Mouse (Mus musculus): ENCODE measurements around the gene Vgll4. TPM values are rescaled to one million over a fixed set of nuclear protein-coding genes. Genes with fewer than 3 reads are reported as not detected.
A peak's percentile ranks its signal among the peaks of the same experiment; 100 is the strongest.
"Not testable (repeated sequence)": the region's sequence is repeated elsewhere in the genome, so short reads cannot be mapped to it uniquely, and the experiment has no call there.

Gene Vgll4
- total RNA-seq, 2 experiments from 2014 or later: 57.6 to 59.9 TPM

GRCm38 (mm10) chr6:114941201-114941849, 28.5 kb downstream of the Vgll4 start:
- DNase-seq (ENCODE audit: low spot score in 2 of 2): no peak

DNA sequence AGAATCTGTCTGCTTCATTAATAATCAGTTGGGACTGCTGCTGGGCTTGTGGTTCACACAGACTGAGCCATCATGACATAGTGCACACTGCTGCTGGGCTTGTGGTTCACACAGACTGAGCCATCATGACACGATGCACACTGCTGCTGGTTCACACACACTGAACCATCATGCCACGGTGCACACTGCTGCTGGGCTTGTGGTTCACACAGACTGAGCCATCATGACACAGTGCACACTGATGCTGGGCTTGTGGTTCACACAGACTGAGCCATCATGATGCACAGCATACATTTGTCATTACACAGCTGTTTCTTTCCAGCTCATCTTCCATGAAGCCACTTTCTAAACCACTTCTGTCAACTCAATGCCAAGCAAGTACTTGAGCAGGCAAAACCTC, 30.1 kb downstream of the Vgll4 start:
- DNase-seq (ENCODE audit: low spot score in 2 of 2): no peak

- no peak for DNase-seq (ENCODE audit: low spot score in 2 of 2)
Observed at GRCm38 (mm10) chr6:114936941-114937313, 32.9 kb downstream of the Vgll4 start.

DNA sequence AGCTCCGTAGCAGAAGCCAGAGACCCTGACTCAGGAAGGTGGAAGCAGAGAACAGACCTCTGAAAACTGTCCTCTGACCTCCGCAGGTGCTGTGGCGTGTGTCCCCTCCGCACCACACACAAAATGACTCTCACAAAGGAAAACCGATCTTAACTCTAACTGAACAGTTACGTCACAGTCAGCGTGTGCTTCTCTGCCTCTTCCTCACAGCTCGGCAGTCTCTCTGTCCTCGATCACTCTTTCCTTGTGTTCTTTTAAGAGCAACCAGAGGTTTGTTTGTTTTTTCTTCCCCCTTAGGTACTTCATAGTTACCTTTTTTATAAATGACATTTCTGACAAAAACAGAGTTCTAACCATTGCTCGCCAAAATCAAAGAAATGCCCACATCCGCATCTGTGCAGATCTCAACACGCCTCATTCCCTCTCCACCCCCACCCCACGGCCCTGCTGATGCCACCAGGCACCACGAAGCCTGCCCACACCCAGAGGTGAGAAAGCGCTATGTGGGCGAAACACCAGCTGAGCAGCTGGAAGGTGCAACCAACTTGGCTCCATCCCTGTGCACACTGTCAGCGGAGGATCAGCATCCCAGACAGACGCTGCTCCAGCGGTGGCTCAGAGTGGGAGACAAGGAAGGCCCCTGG, 33.4 kb downstream of the Vgll4 start:
- no peak for DNase-seq (ENCODE audit: low spot score in 2 of 2)

- no peak for DNase-seq (ENCODE audit: low spot score in 2 of 2)
Observed at GRCm38 (mm10) chr6:114935362-114935761, 34.4 kb downstream of the Vgll4 start.

GRCm38 (mm10) chr6:114934045-114934444, 35.7 kb downstream of the Vgll4 start:
- no peak for DNase-seq (ENCODE audit: low spot score in 2 of 2)

DNA sequence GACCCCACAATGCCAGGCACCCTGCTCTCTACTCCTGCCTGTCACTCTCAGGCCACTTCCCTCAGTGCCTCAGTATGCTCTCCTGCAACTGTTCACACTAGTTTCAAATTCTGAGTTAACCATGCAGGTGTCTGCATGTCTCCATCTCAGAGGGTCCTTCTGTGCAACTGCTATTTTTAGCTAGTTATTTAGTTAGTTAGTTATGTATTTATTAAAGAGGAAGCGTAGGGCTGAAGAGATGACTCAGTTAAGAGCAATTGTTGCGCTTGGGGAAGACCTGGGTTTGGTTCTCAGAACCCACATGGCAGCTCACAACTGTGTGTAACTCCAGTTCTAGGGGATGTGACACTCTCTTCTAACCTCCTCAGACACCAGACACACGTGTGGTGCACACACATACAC, 36.8 kb downstream of the Vgll4 start:
- DNase-seq (ENCODE audit: low spot score in 2 of 2): no peak

DNA sequence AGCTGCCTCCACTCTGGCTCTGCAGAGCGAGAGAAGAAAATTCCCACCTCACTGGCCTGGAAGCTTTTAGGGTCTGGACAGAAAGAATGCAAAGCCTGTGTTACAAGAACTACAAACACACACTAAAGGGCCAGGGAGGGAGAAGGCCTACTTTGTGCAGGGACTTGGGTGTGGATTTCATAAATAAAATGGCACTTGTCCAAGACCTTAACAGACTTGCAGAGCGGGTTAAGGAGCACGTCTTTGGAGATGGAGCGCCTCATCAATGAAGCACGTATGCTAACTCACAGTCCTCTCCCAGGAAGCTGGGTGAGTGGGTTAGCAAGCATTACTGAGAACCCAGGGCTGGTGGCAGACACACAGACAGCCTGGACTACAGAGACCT, 37.7 kb downstream of the Vgll4 start:
- no peak for DNase-seq (ENCODE audit: low spot score in 2 of 2)

GRCm38 (mm10) chr6:114931212-114932115, 38.3 kb downstream of the Vgll4 start:
- DNase-seq (ENCODE audit: low spot score in 2 of 2): no peak

- DNase-seq (ENCODE audit: low spot score in 2 of 2): no peak
Observed at GRCm38 (mm10) chr6:114930646-114931045, 39.1 kb downstream of the Vgll4 start.

- no peak for DNase-seq (ENCODE audit: low spot score in 2 of 2)
Observed at GRCm38 (mm10) chr6:114930038-114930591, 39.7 kb downstream of the Vgll4 start.

- no peak for DNase-seq (ENCODE audit: low spot score in 2 of 2)
Observed at GRCm38 (mm10) chr6:114929346-114929745, 40.4 kb downstream of the Vgll4 start.

DNA sequence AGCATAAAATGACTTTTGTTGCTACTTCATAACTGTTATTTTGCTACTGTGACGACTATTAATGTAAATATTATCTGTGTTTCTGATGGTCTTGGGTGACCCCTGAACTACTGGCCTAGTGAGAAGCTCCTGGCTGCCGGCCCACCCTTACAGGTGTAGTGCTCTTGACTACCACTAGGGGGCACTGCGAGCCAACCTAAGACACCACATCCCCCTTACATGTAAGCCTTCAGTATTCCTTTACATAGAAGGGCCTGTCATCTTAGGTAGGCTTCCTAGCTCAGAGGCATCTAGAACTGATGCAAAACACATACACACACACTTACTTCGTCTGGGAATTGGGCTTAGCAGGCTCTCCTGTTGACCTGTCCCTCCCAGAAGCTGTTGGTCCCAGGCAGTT, 41.3 kb downstream of the Vgll4 start:
- DNase-seq (ENCODE audit: low spot score in 2 of 2): peak in 1 of 2 experiments; percentile 39

DNA sequence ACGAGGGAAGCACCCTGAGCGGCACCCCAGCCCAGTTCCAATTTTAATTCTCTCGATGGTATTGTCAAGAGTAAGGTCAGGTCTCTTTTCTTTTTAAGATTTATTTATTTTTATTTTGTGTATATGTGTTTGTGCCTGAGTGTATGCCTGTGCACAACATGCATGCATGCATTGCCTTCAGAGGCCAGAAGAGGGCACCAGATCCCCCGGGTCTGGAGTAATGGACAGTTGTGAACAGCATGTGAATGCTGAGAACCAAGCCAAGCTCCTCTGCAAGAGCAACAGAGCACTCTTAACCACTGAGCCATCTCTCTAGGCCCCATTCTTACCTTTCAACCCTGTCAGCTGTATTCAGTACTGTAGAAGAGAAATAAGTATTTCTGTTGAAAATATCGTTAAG, 42.4 kb downstream of the Vgll4 start:
- no peak for DNase-seq (ENCODE audit: low spot score in 2 of 2)

GRCm38 (mm10) chr6:114926369-114927157, 43.2 kb downstream of the Vgll4 start:
- no peak for DNase-seq (ENCODE audit: low spot score in 2 of 2)

DNA sequence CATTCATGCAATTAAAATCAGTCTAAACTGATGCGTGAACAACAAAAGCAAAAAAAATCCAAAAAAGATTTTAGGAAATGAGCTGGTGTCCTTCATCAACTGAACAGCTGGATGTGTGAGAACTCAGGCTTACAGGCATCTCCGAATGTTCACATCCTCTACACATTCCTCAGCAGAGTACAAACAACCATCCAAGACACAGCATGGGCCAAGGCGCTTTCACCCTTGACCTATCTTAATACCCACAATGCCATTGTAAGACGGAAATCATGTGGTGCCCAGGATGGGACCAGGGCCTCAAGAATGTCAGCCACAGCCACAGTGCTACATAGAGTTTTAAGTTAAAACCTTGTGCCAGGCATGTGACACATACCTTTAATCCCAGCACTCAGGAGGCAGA, 44.6 kb downstream of the Vgll4 start:
- no peak for DNase-seq (ENCODE audit: low spot score in 2 of 2)

DNA sequence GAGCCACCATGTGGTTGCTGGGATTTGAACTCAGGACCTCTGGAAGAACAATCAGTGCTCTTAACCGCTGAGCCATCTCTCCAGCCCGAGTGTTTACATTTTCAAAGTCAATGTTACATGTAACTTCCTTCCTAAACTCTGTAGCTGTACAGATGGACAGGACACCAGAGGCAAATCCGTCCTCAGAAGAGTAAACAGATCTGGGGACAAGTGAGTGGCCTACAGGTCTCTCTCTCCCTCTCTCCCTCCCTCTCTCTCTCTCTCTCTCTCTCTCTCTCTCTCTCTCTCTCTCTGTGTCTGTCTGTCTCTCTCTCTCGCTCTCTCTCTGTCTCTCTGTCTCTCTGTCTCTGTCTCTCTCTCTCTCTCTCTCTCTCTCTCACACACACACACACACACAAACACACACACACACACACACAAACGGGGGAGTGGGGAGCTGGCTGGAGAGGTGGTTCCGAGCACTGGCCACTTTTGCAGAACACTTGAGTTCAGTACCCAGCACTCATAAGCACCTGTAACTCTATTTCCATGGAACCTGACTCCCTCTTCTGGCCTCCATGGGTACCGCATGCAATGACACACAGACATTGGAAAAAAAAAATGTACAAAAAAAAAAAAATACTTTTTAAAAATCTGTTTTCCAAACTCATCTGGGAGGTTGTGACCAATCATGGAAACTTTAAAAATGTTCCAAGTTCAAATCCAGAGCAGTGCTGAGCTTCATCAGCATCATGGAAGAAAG, 47.3 kb downstream of the Vgll4 start:
- DNase-seq (ENCODE audit: low spot score in 2 of 2): not testable (repeated sequence)

- DNase-seq (ENCODE audit: low spot score in 2 of 2): peak; percentile 68 to 76
Observed at GRCm38 (mm10) chr6:114921632-114922354, 48.0 kb downstream of the Vgll4 start.
